Mouse (Mus musculus) liver, embryonic 14.5 days (tissue): ENCODE measurements around the gene Atp6v0e. TPM values are rescaled to one million over a fixed set of nuclear protein-coding genes. Genes with fewer than 3 reads are reported as not detected.

Source experiments
- ATAC-seq: fragments of 200-750 bp; cut with Nextera tagmentation; 2 replicates; pipeline ENCODE4 v1.8.0; 2017; ENCODE audit warnings: moderate number of reproducible peaks, mild to moderate bottlenecking, moderate library complexity; ENCODE audit not compliant: insufficient read depth
- DNase-seq, 3 experiments: peaks; one replicate each; pipeline ENCODE4 v3.0.0-alpha.2; 2012 to 2013; ENCODE audit warnings: low read depth in 3 of 3, low spot score in 3 of 3
- H3K27ac ChIP-seq: fragments of 300-500 bp; sonication (generic); 2 replicates; pipeline ENCODE4 v1.5.1; 2014; ENCODE audit warnings: moderate library complexity, mild to moderate bottlenecking, control low read depth, inconsistent platforms
- H3K27me3 ChIP-seq: fragments of 300-500 bp; sonication (generic); 2 replicates; pipeline ENCODE4 v1.6.1; 2014; ENCODE audit warnings: mild to moderate bottlenecking, low read length, moderate library complexity; ENCODE audit not compliant: control insufficient read depth, insufficient read depth
- H3K36me3 ChIP-seq: fragments of 300-500 bp; sonication (generic); replicated peaks from 2 replicates; pipeline ENCODE4 v1.6.1; 2014; ENCODE audit warnings: low read depth; ENCODE audit not compliant: control insufficient read depth, insufficient read depth
- H3K4me1 ChIP-seq, 2 experiments: fragments of 200-500 bp in 1 of 2; fragments of 300-500 bp in 1 of 2; sonication (generic) in 1 of 2; replicated peaks; 2 replicates each; pipeline ENCODE4 v1.6.1; 2012 to 2014; ENCODE audit warnings: antibody characterized with exemption in 1 of 2, inconsistent platforms in 1 of 2, low read length in 1 of 2; ENCODE audit not compliant: control insufficient read depth in 2 of 2, insufficient read depth in 2 of 2
- H3K4me2 ChIP-seq: fragments of 300-500 bp; sonication (generic); 2 replicates; pipeline ENCODE4 v1.6.1; 2014; ENCODE audit warnings: low read depth, mild to moderate bottlenecking, control low read depth, moderate library complexity
- H3K4me3 ChIP-seq, 2 experiments: fragments of 200-500 bp in 1 of 2; fragments of 300-500 bp in 1 of 2; sonication (generic) in 1 of 2; 2 replicates each; pipeline ENCODE4 v1.5.1; 2012 to 2014; ENCODE audit warnings: low read depth in 2 of 2, low read length in 2 of 2, mild to moderate bottlenecking in 2 of 2, control low read depth in 1 of 2, inconsistent platforms in 1 of 2, moderate library complexity in 1 of 2; ENCODE audit not compliant: insufficient read depth in 1 of 2
- H3K9ac ChIP-seq: fragments of 300-500 bp; sonication (generic); replicated peaks from 2 replicates; pipeline ENCODE4 v1.6.1; 2014; ENCODE audit warnings: mild to moderate bottlenecking, control low read depth, moderate library complexity
- H3K9me3 ChIP-seq: fragments of 300-500 bp; sonication (generic); 2 replicates; pipeline ENCODE4 v1.6.1; 2016; ENCODE audit warnings: low read length, mixed read lengths; ENCODE audit not compliant: control insufficient read depth
- CTCF ChIP-seq: IDR thresholded peaks from 2 replicates; pipeline ENCODE4 v1.5.1; 2016; ENCODE audit warnings: antibody characterized with exemption, low read depth, control low read depth
- EP300 ChIP-seq: IDR thresholded peaks from 2 replicates; pipeline ENCODE4 v1.6.1; 2016; ENCODE audit warnings: antibody characterized with exemption, low read depth
- WGBS: fragments of 180-500 bp; shearing (Covaris S2); extraction: QIAGEN DNeasy Blood & Tissue Kit; methylation state at CpG from one replicate; pipeline ENCODE4 v1.1.7; 2014; ENCODE audit not compliant: insufficient replicate concordance; 5-methylcytosine and 5-hydroxymethylcytosine counted together
- polyA plus RNA-seq, 2 experiments: library from polyadenylated mRNA; depleted of rRNA in 1 of 2; stranded (reverse) in 1 of 2; unstranded in 1 of 2; fragments of >200 nt; fragmentation: Nextera tagmentation in 1 of 2; extraction: Ambion mirVana in 1 of 2; gene quantifications; 2 replicates each; pipeline versions ENCODE4 v1.2.1 to v1.2.3; 2012 to 2014

Gene Atp6v0e
- polyA plus RNA-seq, 2 experiments: 99.3 to 209 TPM

- Histone ChIP-seq H3K27me3 (no peaks in the 10 kb centered on the region), H3K4me2 (no peak overlapping the region), H3K9me3 (no peaks in the 10 kb centered on the region), H3K4me3 (no peak overlapping the region), H3K9ac (no peak overlapping the region), H3K4me1 (no peaks in the 10 kb centered on the region), H3K27ac (no peak overlapping the region), H3K36me3 (no peaks in the 10 kb centered on the region; the same call in 1 of the 2 replicates)
- ATAC-seq (no peak), DNase-seq (no peak)
- TF ChIP-seq CTCF (no peak), EP300 (no peak)
- WGBS: 77% methylated on average over 9 of the region's 9 CpGs
Observed at GRCm38 (mm10) chr17:26644509-26645410, 18.3 kb upstream of the Atp6v0e start.

GRCm38 (mm10) chr17:26645411-26645854 is 17.6 kb upstream of the Atp6v0e start:
- Histone ChIP-seq H3K4me2 (no peak overlapping the region), H3K27me3 (no peaks in the 10 kb centered on the region), H3K4me3 (no peak overlapping the region), H3K9ac (no peak overlapping the region), H3K9me3 (no peaks in the 10 kb centered on the region), H3K27ac (no peak overlapping the region), H3K36me3 (no peaks in the 10 kb centered on the region; the same call in 1 of the 2 replicates), H3K4me1 (no peaks in the 10 kb centered on the region)
- no peak for DNase-seq
- ATAC-seq: no peak
- WGBS: 66% methylated on average over 8 of the region's 8 CpGs
- TF ChIP-seq CTCF: no peak
- TF ChIP-seq EP300: no peak

GRCm38 (mm10) chr17:26647283-26647682 is 15.7 kb upstream of the Atp6v0e start:
- ATAC-seq: no peak
- H3K27ac ChIP-seq: no peak overlapping the region
- 64% methylated on average over 13 of the region's 13 CpGs for WGBS
- no peak overlapping the region for H3K9ac ChIP-seq
- no peaks in the 10 kb centered on the region for H3K27me3 ChIP-seq
- no peaks in the 10 kb centered on the region for H3K9me3 ChIP-seq
- TF ChIP-seq EP300: no peak
- no peak for TF ChIP-seq CTCF
- H3K36me3 ChIP-seq: no peaks in the 10 kb centered on the region
- DNase-seq: no peak
- no peak overlapping the region for H3K4me2 ChIP-seq
- H3K4me1 ChIP-seq: no peaks in the 10 kb centered on the region
- H3K4me3 ChIP-seq: no peak overlapping the region

- H3K9me3 ChIP-seq: no peaks in the 10 kb centered on the region
- no peaks in the 10 kb centered on the region for H3K27me3 ChIP-seq
- DNase-seq: no peak
- no peak for ATAC-seq
- no peak overlapping the region for H3K9ac ChIP-seq
- no peaks in the 10 kb centered on the region for H3K4me1 ChIP-seq
- H3K27ac ChIP-seq: no peak overlapping the region
- no peak for TF ChIP-seq EP300
- TF ChIP-seq CTCF: peak; percentile 45; the same call in 1 of the 2 replicates
- H3K4me2 ChIP-seq: no peak overlapping the region
- H3K4me3 ChIP-seq: no peak overlapping the region
- 67% methylated on average over 4 of the region's 4 CpGs for WGBS
- no peaks in the 10 kb centered on the region for H3K36me3 ChIP-seq
Observed at GRCm38 (mm10) chr17:26649565-26649964, 13.5 kb upstream of the Atp6v0e start.
